Mouse (Mus musculus) neural tube, embryonic 13.5 days (tissue): ENCODE results near the gene Plekhg6. TPM values are rescaled to one million over a fixed set of nuclear protein-coding genes. Genes with fewer than 3 reads are reported as not detected.
A peak's percentile ranks its signal among the peaks of the same experiment; 100 is the strongest.

Experiments
- ATAC-seq: fragments of 200-750 bp; cut with Nextera tagmentation; 2 replicates; pipeline ENCODE4 v1.8.0; 2017; ENCODE audit warnings: low read depth, mild to moderate bottlenecking, moderate TSS enrichment, moderate library complexity
- H3K27ac ChIP-seq: fragments of 300-500 bp; sonication (generic); replicated peaks from 2 replicates; pipeline ENCODE4 v1.5.1; 2015; ENCODE audit warnings: moderate library complexity, mild to moderate bottlenecking, inconsistent platforms
- H3K27me3 ChIP-seq: fragments of 300-500 bp; sonication (generic); 2 replicates; pipeline ENCODE4 v1.6.1; 2015; ENCODE audit warnings: mild to moderate bottlenecking, inconsistent platforms
- H3K36me3 ChIP-seq: fragments of 300-500 bp; sonication (generic); 2 replicates; pipeline ENCODE4 v1.6.1; 2015; ENCODE audit warnings: mild to moderate bottlenecking, inconsistent platforms
- H3K4me1 ChIP-seq: fragments of 300-500 bp; sonication (generic); replicated peaks from 2 replicates; pipeline ENCODE4 v1.6.1; 2015; ENCODE audit warnings: inconsistent platforms
- H3K4me2 ChIP-seq: fragments of 300-500 bp; sonication (generic); 2 replicates; pipeline ENCODE4 v1.6.1; 2015; ENCODE audit warnings: inconsistent platforms, mild to moderate bottlenecking, moderate library complexity
- H3K4me3 ChIP-seq: fragments of 300-500 bp; sonication (generic); 2 replicates; pipeline ENCODE4 v1.5.1; 2015; ENCODE audit warnings: mild to moderate bottlenecking, inconsistent platforms
- H3K9ac ChIP-seq: fragments of 300-500 bp; sonication (generic); 2 replicates; pipeline ENCODE4 v1.6.1; 2015; ENCODE audit warnings: moderate library complexity, mild to moderate bottlenecking, inconsistent platforms
- H3K9me3 ChIP-seq: fragments of 300-500 bp; sonication (generic); 2 replicates; pipeline ENCODE4 v1.6.1; 2016; ENCODE audit warnings: inconsistent platforms
- WGBS: fragments of 180-500 bp; shearing (Covaris S2); methylation state at CpG from one replicate; pipeline ENCODE4 v1.1.7; 2015; 5-methylcytosine and 5-hydroxymethylcytosine counted together
- polyA plus RNA-seq: library from polyadenylated mRNA; unstranded; fragments of >200 nt; fragmentation: Nextera tagmentation; extraction: Ambion mirVana; gene quantifications from 2 replicates; pipeline ENCODE4 v1.2.1, GENCODE M21; 2015

Gene Plekhg6
- polyA plus RNA-seq, 1 experiment from 2014 or later: not detected

DNA sequence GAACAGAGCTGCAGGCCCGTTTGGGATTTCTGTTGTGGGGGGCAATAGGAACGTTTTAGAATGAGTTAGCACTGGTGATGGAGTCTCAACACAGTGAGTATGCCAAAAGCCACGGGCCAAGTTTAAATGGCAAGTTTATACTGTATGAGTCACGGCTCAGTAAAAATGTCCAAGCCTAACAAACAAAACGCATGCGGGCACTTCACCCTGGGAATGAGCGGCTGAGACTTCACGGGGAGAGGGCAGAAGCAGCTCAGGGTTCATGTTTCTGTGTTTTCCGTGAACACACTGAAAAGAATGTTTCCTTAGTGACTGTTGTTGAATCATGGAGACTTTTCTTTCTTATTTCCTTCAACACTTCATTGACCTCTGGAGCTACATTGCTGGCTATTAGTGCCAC, 32.7 kb upstream of the Plekhg6 start:
- Histone ChIP-seq H3K27ac (no peak overlapping the region), H3K9ac (no peak overlapping the region), H3K4me2 (no peak overlapping the region), H3K36me3 (no peaks in the 10 kb centered on the region), H3K4me3 (no peak overlapping the region), H3K4me1 (no peaks in the 10 kb centered on the region), H3K9me3 (no peaks in the 10 kb centered on the region), H3K27me3 (peaks cover 6% of the 10 kb centered on the region)
- no peak for ATAC-seq
- WGBS: 73% methylated on average over 9 of the region's 9 CpGs

DNA sequence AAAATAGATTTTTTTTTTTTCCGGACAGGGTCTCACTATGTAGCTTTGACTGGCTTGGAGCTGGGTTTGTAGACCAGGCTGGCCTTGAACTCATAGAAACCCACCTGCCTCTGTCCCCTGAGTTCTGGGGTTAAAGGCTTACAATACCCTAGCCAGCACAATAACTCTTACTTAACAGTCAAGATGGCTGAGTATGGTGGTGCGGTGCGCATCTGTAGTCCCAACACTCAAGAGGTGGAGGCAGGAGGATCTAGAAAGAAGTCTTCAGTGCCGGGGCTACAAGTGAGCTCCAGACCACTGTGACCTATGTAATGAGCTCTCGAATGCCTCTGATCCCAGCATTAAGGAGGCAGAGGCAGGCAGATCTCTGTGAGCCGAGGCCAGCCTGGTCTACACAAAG, 31.1 kb upstream of the Plekhg6 start:
- H3K4me1 ChIP-seq: no peaks in the 10 kb centered on the region
- no peak overlapping the region for H3K9ac ChIP-seq
- no peak overlapping the region for H3K4me3 ChIP-seq
- no peaks in the 10 kb centered on the region for H3K27me3 ChIP-seq
- WGBS: 94% methylated on average over 6 of the region's 6 CpGs
- no peak overlapping the region for H3K27ac ChIP-seq
- H3K4me2 ChIP-seq: no peak overlapping the region
- no peaks in the 10 kb centered on the region for H3K36me3 ChIP-seq
- no peaks in the 10 kb centered on the region for H3K9me3 ChIP-seq
- no peak for ATAC-seq

DNA sequence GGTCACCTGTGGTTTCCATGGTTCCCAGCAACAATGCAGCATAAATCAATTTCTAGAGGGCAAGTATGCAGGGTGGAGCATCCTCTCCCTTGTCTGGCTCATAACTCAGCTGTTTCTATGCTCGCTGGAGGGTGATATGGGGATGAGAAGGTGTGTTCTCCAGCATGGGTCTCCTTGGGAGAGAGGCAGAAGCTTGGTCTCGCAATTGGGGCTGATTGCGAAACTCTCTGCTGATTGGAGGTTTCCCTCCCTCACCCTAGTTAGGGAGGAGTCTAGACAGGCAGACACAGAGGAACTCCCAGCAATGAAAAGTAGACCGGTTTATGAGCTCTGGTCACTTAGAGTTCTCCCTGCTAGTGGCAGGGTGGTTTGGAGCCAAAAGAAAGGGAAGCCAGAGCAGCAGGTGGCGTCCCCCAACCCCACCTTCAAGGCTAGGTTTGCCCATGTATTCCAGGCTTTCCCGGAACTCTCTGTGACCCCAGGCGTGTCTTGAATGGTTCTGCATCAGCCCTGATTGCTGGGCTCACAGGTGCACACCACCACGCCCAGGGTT, 30.5 kb upstream of the Plekhg6 start:
- Histone ChIP-seq H3K4me3 (no peak overlapping the region), H3K9me3 (no peaks in the 10 kb centered on the region), H3K4me1 (no peaks in the 10 kb centered on the region), H3K36me3 (no peaks in the 10 kb centered on the region), H3K9ac (no peak overlapping the region), H3K4me2 (no peak overlapping the region), H3K27me3 (no peaks in the 10 kb centered on the region), H3K27ac (no peak overlapping the region)
- WGBS: 56% methylated on average over 8 of the region's 8 CpGs
- no peak for ATAC-seq

- no peak overlapping the region for H3K9ac ChIP-seq
- H3K9me3 ChIP-seq: no peaks in the 10 kb centered on the region
- WGBS: 67% methylated on average over 11 of the region's 11 CpGs
- no peak overlapping the region for H3K4me3 ChIP-seq
- H3K4me2 ChIP-seq: no peak overlapping the region
- ATAC-seq: no peak
- no peaks in the 10 kb centered on the region for H3K27me3 ChIP-seq
- H3K4me1 ChIP-seq: no peaks in the 10 kb centered on the region
- H3K36me3 ChIP-seq: no peaks in the 10 kb centered on the region
- no peak overlapping the region for H3K27ac ChIP-seq
These were observed 30.0 kb upstream of the Plekhg6 start for GRCm38 (mm10) chr6:125410551-125410950.

DNA sequence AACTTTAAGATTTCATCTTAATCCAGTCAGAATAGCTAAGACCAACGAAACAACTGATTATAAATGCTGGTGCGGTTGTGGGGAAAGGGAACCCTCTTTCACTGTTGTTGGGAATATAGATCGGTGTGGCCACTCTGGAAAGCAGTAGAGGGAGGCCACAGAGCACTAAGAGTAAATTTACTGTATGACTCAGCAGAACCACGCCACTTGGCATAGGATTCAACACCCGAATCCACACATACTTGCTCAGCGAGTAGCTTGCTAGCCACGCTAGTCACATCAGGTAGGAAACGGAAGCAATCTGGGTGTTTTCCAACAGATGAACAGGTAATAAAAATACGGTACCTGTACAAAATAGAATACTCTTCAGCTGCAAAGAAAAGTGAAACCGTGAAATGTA, 27.1 kb upstream of the Plekhg6 start:
- no peak overlapping the region for H3K27ac ChIP-seq
- H3K4me3 ChIP-seq: no peak overlapping the region
- H3K4me1 ChIP-seq: no peaks in the 10 kb centered on the region
- H3K9me3 ChIP-seq: no peaks in the 10 kb centered on the region
- no peak overlapping the region for H3K4me2 ChIP-seq
- whole genome bisulfite sequencing: 93% methylated on average over 10 of the region's 10 CpGs
- H3K9ac ChIP-seq: no peak overlapping the region
- ATAC-seq: no peak
- H3K36me3 ChIP-seq: no peaks in the 10 kb centered on the region
- no peaks in the 10 kb centered on the region for H3K27me3 ChIP-seq

GRCm38 (mm10) chr6:125407224-125407623, 26.6 kb upstream of the Plekhg6 start:
- no peaks in the 10 kb centered on the region for H3K9me3 ChIP-seq
- H3K36me3 ChIP-seq: no peaks in the 10 kb centered on the region
- no peak overlapping the region for H3K9ac ChIP-seq
- H3K4me1 ChIP-seq: no peaks in the 10 kb centered on the region
- whole genome bisulfite sequencing: 88% methylated on average over 7 of the region's 7 CpGs
- H3K27me3 ChIP-seq: no peaks in the 10 kb centered on the region
- no peak overlapping the region for H3K27ac ChIP-seq
- no peak for ATAC-seq
- H3K4me2 ChIP-seq: no peak overlapping the region
- H3K4me3 ChIP-seq: no peak overlapping the region

DNA sequence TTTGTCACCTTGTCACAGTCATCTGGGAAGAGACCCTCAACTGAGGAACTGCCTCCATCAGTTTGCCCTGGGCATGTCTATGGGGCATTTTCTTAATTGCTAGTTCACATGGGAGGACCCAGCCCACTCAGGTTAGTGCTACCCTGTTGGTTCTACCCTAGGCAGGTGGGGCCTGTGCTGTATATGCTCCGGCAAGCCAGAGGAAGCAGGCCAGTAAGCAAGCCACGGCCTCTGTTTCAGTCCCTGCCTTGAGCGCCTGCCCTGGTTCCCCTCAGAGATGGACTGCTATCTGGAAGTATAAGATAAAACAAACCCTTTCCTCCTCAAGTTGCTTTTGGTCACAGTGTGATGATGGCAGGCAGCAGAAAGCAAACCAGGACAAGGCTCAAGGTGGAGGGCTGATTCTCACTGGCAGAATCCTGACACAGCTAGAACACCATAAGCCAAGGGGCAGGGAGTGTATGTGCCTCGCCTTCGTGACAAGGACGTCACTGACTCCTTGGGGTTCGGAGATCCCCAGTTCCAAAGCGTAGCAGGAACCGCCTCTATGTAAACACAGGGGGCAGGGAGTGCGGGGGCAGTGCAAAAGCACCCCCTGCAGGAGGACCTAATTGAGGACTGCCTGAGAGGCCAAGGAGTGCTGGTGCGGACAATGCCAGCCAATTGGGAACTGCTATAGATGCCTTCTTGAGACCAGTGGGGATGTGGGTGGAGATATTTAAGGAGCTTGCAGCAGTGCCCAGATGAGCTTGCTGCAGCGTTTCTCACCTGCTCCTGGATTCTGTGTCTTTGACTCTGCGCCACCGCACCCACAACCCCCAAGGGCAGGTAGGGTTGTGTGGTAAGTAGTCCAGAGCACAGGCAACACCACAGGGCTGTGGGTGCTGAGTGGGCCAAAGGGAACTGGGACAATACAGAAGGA, 25.1 kb upstream of the Plekhg6 start:
- Histone ChIP-seq H3K4me3 (no peak overlapping the region), H3K4me2 (no peak overlapping the region), H3K9me3 (no peaks in the 10 kb centered on the region), H3K27ac (no peak overlapping the region), H3K36me3 (no peaks in the 10 kb centered on the region), H3K4me1 (no peaks in the 10 kb centered on the region), H3K9ac (no peak overlapping the region), H3K27me3 (no peaks in the 10 kb centered on the region)
- ATAC-seq: no peak
- WGBS: 70% methylated on average over 14 of the region's 14 CpGs

DNA sequence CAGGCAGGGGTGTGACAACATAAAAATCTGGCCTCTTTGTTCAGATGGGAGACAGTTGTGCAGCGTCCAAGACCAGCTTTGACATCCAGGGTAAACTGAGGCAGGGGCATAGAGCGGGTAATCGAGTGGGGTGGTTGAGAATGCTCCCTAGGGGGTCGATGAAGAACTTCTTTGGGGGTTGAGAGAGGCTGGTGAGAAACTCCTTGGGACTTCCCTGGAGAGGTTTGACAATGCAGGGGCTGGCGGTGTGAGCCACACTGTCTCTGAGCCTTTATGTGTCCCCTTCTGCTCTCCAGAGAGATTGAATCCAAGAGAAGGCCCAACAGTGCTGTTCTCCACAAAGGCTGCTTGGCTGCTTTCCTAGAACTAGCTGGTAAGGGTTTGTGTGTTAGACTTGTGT, 9.3 kb upstream of the Plekhg6 start:
- no peak overlapping the region for H3K4me2 ChIP-seq
- H3K27ac ChIP-seq: no peak overlapping the region
- H3K27me3 ChIP-seq: no peaks in the 10 kb centered on the region
- H3K4me3 ChIP-seq: no peak overlapping the region
- ATAC-seq: no peak
- no peaks in the 10 kb centered on the region for H3K36me3 ChIP-seq
- WGBS: 91% methylated on average over 5 of the region's 5 CpGs
- no peaks in the 10 kb centered on the region for H3K4me1 ChIP-seq
- no peaks in the 10 kb centered on the region for H3K9me3 ChIP-seq
- H3K9ac ChIP-seq: no peak overlapping the region

- H3K4me1 ChIP-seq: no peaks in the 10 kb centered on the region
- no peak overlapping the region for H3K4me2 ChIP-seq
- 71% methylated on average over 6 of the region's 6 CpGs for WGBS
- peaks cover 23% of the 10 kb centered on the region for H3K27me3 ChIP-seq
- no peaks in the 10 kb centered on the region for H3K9me3 ChIP-seq
- no peak overlapping the region for H3K27ac ChIP-seq
- H3K36me3 ChIP-seq: no peaks in the 10 kb centered on the region
- ATAC-seq: no peak
- no peak overlapping the region for H3K4me3 ChIP-seq
- H3K9ac ChIP-seq: no peak overlapping the region
These were observed 5.5 kb upstream of the Plekhg6 start for GRCm38 (mm10) chr6:125386080-125386479.

DNA sequence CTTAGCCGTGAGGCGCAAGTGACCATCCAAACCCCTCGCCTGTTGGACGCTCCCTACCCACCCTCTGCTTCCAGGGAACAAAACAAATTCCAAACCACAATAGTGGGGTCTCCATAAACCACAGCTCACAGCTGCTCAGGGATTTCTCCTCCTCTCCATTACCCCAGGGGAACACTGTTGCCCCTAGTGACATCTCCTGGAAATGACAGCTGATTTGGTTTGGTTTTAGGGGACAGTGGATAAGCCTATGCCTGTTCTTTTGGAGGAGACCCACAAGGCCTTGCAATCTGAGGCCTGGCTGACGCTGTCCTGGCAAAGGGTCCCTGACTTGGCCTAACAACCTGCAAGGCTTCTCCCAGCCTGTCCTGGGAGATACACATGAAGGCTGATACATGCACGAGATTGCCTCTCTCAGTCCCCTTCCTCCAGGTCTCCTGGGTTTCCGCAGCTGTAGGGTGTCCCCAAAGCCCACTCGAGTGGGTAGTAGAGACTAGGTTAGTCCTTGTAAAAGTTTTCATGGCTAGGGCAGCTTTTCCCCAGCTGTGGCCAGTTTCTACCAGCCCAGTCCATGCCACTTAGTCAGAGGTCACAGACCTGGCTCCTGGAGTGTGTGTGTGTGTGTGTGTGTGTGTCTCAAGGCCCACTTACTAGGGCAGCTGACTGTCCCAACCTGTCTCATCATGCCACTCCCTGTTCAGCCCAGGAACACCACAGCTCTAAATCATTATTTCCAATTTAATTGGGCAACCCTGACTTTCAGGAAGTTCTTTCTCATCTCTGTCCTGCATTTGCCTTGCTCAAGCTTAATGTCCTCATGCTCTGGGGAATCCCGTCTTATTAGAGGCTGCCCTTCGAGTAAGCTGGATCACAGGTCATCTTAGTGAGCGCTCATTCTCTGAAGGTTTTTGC, 4.7 kb upstream of the Plekhg6 start:
- Histone ChIP-seq H3K27ac (no peak overlapping the region), H3K36me3 (no peaks in the 10 kb centered on the region), H3K9ac (no peak overlapping the region), H3K27me3 (peaks cover 31% of the 10 kb centered on the region), H3K9me3 (no peaks in the 10 kb centered on the region), H3K4me2 (no peak overlapping the region), H3K4me1 (peaks cover 5% of the 10 kb centered on the region), H3K4me3 (no peak overlapping the region)
- 53% methylated on average over 11 of the region's 11 CpGs for WGBS
- no peak for ATAC-seq

DNA sequence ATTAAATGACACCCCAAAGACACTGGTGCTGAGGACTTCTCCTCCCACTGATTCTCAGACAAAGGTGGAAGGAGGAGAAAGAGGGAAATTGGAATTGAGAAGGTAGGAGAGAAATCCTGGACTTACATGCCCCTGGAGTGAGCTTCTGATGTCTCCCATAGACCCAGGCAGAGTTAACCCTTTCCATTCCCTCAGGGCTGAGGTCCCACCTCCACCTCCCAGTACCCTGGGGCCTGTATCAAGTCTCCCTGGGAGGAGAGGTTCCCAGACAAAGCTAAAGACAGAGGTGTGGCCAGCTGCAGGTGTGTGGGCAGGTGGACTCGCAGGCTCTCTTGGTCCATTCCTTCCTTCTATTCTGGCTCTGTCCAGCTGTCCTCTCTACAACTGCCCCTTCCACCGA, 1.4 kb upstream of the Plekhg6 start:
- ATAC-seq: no peak
- Histone ChIP-seq H3K4me2 (no peak overlapping the region), H3K4me1 (peaks cover 30% of the 10 kb centered on the region), H3K9me3 (no peaks in the 10 kb centered on the region), H3K4me3 (no peak overlapping the region), H3K36me3 (no peaks in the 10 kb centered on the region), H3K9ac (no peak overlapping the region), H3K27ac (no peak overlapping the region), H3K27me3 (peaks cover 64% of the 10 kb centered on the region)
- WGBS: 65% methylated on average over 2 of the region's 2 CpGs

DNA sequence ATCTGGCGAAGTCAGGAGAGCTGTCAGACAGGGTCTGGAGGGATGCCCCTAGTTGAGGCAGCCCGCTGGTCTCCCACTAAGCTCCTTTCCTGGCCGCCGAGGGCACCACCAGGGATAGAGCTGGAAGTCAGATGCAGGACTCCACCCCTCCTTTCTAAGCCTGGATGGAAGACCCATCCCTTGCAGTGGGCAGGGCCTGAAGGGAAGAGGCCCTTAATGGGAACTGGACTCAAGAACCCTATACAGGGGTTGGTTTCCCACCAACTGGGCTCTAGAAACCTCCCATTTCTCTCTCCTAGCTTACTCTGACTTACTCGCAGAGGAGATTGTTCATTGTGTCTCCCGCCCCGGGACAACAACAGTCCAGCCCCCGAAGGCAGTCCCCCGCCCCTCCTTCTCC, 812 bp downstream of the Plekhg6 start:
- no peaks in the 10 kb centered on the region for H3K9me3 ChIP-seq
- ATAC-seq: no peak

More for the DNA sequence above, 812 bp downstream of the Plekhg6 start:
- peak overlapping the region; percentile 31 for H3K4me3 ChIP-seq
- H3K27ac ChIP-seq: no peak overlapping the region
- H3K36me3 ChIP-seq: no peaks in the 10 kb centered on the region
- WGBS: 2% methylated on average over 9 of the region's 9 CpGs
- peaks cover 32% of the 10 kb centered on the region for H3K4me1 ChIP-seq
- H3K4me2 ChIP-seq: peak overlapping the region; percentile 61
- H3K27me3 ChIP-seq: peaks cover 69% of the 10 kb centered on the region
- no peak overlapping the region for H3K9ac ChIP-seq
